Mouse (Mus musculus) right cerebral cortex, postnatal 4 days (tissue): ENCODE measurements at regions not wholly inside any gene's neighbourhood (a gene's known extent, or its start where the extent isn't known, plus 50 kb on each side); places are given as distances from the start of the nearest gene placed in this dataset.

Source experiments
- DNase-seq: peaks from one replicate; pipeline ENCODE4 v3.0.0-alpha.2; 2022

GRCm38 (mm10) chr14:100792094-100792493 is 408.0 kb downstream of the Prr30 start:
- DNase-seq, result no peak

- no peak for DNase-seq
These were observed 418.2 kb downstream of the Prr30 start for GRCm38 (mm10) chr14:100781882-100782281.

- peak; percentile 30 for DNase-seq
These were observed 446.2 kb downstream of the Prr30 start for GRCm38 (mm10) chr14:100753951-100754350.

GRCm38 (mm10) chr14:100752746-100753145 is 447.4 kb downstream of the Prr30 start:
- no peak for DNase-seq

GRCm38 (mm10) chr14:100749737-100750541 is 450.2 kb downstream of the Prr30 start:
- DNase-seq, result peak; percentile 49

- DNase-seq, result no peak
These were observed 450.8 kb upstream of the Klf12 start for GRCm38 (mm10) chr14:100735276-100735675.

- no peak for DNase-seq
These were observed 444.0 kb upstream of the Klf12 start for GRCm38 (mm10) chr14:100728433-100728832.

- DNase-seq, result no peak
These were observed 443.2 kb upstream of the Klf12 start for GRCm38 (mm10) chr14:100727701-100728100.

- DNase-seq, result no peak
These were observed 440.5 kb upstream of the Klf12 start for GRCm38 (mm10) chr14:100724962-100725361.

GRCm38 (mm10) chr14:100720667-100721066 is 436.2 kb upstream of the Klf12 start:
- no peak for DNase-seq

- DNase-seq, result no peak
These were observed 430.5 kb upstream of the Klf12 start for GRCm38 (mm10) chr14:100714952-100715351.

GRCm38 (mm10) chr14:100713999-100714471 is 429.6 kb upstream of the Klf12 start:
- no peak for DNase-seq

GRCm38 (mm10) chr14:100713592-100713991 is 429.1 kb upstream of the Klf12 start:
- no peak for DNase-seq

- no peak for DNase-seq
These were observed 381.0 kb upstream of the Klf12 start for GRCm38 (mm10) chr14:100665361-100665955.

- no peak for DNase-seq
These were observed 379.7 kb upstream of the Klf12 start for GRCm38 (mm10) chr14:100664180-100664579.

- no peak for DNase-seq
These were observed 357.6 kb upstream of the Klf12 start for GRCm38 (mm10) chr14:100642076-100642475.

GRCm38 (mm10) chr14:100634521-100634920 is 350.0 kb upstream of the Klf12 start:
- no peak for DNase-seq

GRCm38 (mm10) chr14:100631676-100632075 is 347.2 kb upstream of the Klf12 start:
- DNase-seq, result no peak

- no peak for DNase-seq
These were observed 345.7 kb upstream of the Klf12 start for GRCm38 (mm10) chr14:100630197-100630596.

GRCm38 (mm10) chr14:100627523-100627922 is 343.0 kb upstream of the Klf12 start:
- no peak for DNase-seq

- no peak for DNase-seq
These were observed 335.2 kb upstream of the Klf12 start for GRCm38 (mm10) chr14:100619656-100620030.

GRCm38 (mm10) chr14:100618793-100619655 is 334.5 kb upstream of the Klf12 start:
- peak; percentile 1 for DNase-seq

- DNase-seq, result peak; percentile 4
These were observed 325.7 kb upstream of the Klf12 start for GRCm38 (mm10) chr14:100610017-100610760.
